In the genomic region with DNA sequence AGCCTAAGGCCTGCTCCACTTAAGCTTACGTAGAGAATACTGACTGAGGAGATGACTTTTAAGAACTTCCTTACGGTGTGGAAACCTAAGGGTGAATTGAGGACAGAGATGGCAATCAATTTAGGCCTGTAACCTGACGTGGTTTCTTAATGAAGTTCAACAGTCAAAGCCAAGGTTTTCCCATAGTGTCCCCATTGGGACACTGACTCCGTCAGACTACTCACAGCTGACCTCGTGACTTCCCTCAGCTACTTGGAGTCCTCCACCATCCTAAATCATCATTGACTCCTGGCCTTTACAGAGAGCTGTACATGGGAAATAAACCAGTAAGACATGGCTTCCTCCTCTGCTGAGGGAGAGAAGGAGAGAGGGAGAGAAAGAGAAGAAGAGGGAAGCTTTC, we compare ENCODE assay signal across 31 mouse cellular contexts. TPM values are rescaled to one million over a fixed set of nuclear protein-coding genes. Genes with fewer than 3 reads are reported as not detected.
A peak's percentile ranks its signal among the peaks of the same experiment; 100 is the strongest.
DNase-seq lines count a peak whose midpoint lies in the region; ATAC-seq and TF ChIP-seq lines count a peak whose summit lies in the region.
"Had no signal": no experiment of that assay in that cellular context is flagged by ENCODE, and none has a peak within 500 bp of the region (broad histone marks: within the 10 kb centered on the region; RNA-seq: fewer than 3 reads in every experiment).

No protein-coding gene starts in this region.

- no peak overlapping the region for H3K4me2 ChIP-seq in liver, embryonic 12.5 days
- H3K4me2 ChIP-seq: embryonic facial prominence, embryonic 13.5 days; forebrain, embryonic 15.5 days; heart, embryonic 13.5 days; hindbrain, embryonic 14.5 days; kidney, embryonic 15.5 days; limb, embryonic 15.5 days; liver, embryonic 15.5 days; lung, embryonic 14.5 days; neural tube, embryonic 15.5 days had no signal

- H3K4me3 ChIP-seq in heart, adult 2 months, result no peak overlapping the region
- H3K4me3 ChIP-seq in liver, adult 2 months (ENCODE audit: insufficient read depth, low read depth, low read length), result no peak overlapping the region
- H3K4me3 ChIP-seq in liver, embryonic 12.5 days, result no peak overlapping the region
- H3K4me3 ChIP-seq: embryonic facial prominence, embryonic 13.5 days; forebrain, embryonic 10.5 days; forebrain, embryonic 15.5 days; heart, embryonic 13.5 days; kidney, embryonic 15.5 days; limb, embryonic 15.5 days; liver, embryonic 15.5 days; neural tube, embryonic 15.5 days had no signal

- TF ChIP-seq CTCF in heart, adult 2 months (IDR thresholded peaks at IDR 0.05), result no peak
- TF ChIP-seq CTCF in liver, adult 2 months (IDR thresholded peaks at IDR 0.05; ENCODE audit: low read depth, low read length), result no peak

- TF ChIP-seq POLR2A in heart, adult 2 months (IDR thresholded peaks at IDR 0.05; ENCODE audit: insufficient read depth, low read depth, low read length), result no peak
- no peak for TF ChIP-seq POLR2A in liver, adult 2 months (IDR thresholded peaks at IDR 0.05; ENCODE audit: extremely low read depth, insufficient read depth, low read length)

- intact Hi-C loops in heart, adult 2 months (cut with DNase I), result no loop called here

- H3K27me3 ChIP-seq in heart, adult 2 months (ENCODE audit: control insufficient read depth, insufficient read depth, low read length), result no peaks in the 10 kb centered on the region
- H3K27me3 ChIP-seq in liver, adult 2 months (ENCODE audit: control insufficient read depth, insufficient read depth, low read length), result no peaks in the 10 kb centered on the region
- no peaks in the 10 kb centered on the region for H3K27me3 ChIP-seq in liver, embryonic 12.5 days (replicated peaks)
- H3K27me3 ChIP-seq: embryonic facial prominence, embryonic 13.5 days; forebrain, embryonic 15.5 days; heart, embryonic 13.5 days; kidney, embryonic 15.5 days; limb, embryonic 15.5 days; liver, embryonic 15.5 days; neural tube, embryonic 15.5 days had no signal

- no peak for ATAC-seq in liver, embryonic 12.5 days
- ATAC-seq: forebrain, embryonic 15.5 days had no signal

- peaks cover 6% of the 10 kb centered on the region for H3K36me3 ChIP-seq in heart, adult 2 months (ENCODE audit: control insufficient read depth, insufficient read depth, low read length)
- peaks cover 17% of the 10 kb centered on the region for H3K36me3 ChIP-seq in liver, adult 2 months (ENCODE audit: control insufficient read depth, insufficient read depth, low read length)
- H3K36me3 ChIP-seq in liver, embryonic 12.5 days, result peaks cover 5% of the 10 kb centered on the region; the same call in 1 of the 2 replicates

- H3K79me2 ChIP-seq in heart, adult 2 months (replicated peaks; ENCODE audit: control insufficient read depth, insufficient read depth, low read length), result 0 out of 2 replicates have a peak, but pooled peaks cover 1% of the 10 kb centered on the region
- H3K79me2 ChIP-seq in liver, adult 2 months (ENCODE audit: control insufficient read depth, insufficient read depth, low read length), result peaks cover 45% of the 10 kb centered on the region

- peak; percentile 38 for DNase-seq in adrenal gland, postnatal 10 days
- no peak for DNase-seq in adrenal gland, postnatal 4 days (ENCODE audit: low spot score in 2 of 2)
- DNase-seq in heart, adult 11 months, result peak; percentile 82
- no peak for DNase-seq in heart, adult 2 months
- peak; percentile 58 for DNase-seq in liver, adult 2 months (ENCODE audit: extremely low read depth, low read depth, low spot score)
- DNase-seq in spleen, adult 12 weeks (ENCODE audit: low spot score), result no peak
- DNase-seq: cerebellum, adult 18-20 months; cerebellum, postnatal 10 days; gastrocnemius, postnatal 10 days; heart, postnatal 10 days; layer of hippocampus, postnatal 36 days; left cerebral cortex, postnatal 4 days; lung, embryonic 14.5 days; lung, postnatal 14 days; midbrain, embryonic 14.5 days; retina, postnatal 1 day; right cerebral cortex, postnatal 14 days; thymus, adult 18-20 months; thymus, postnatal 25 days had no signal

- WGBS in heart, adult 2 months, result 77% methylated on average over 5 of the region's 5 CpGs
- 33% methylated on average over 5 of the region's 5 CpGs for WGBS in liver, adult 2 months
- WGBS in liver, embryonic 12.5 days (ENCODE audit: insufficient replicate concordance), result 79% methylated on average over 5 of the region's 5 CpGs

- H3K4me1 ChIP-seq in heart, adult 2 months (ENCODE audit: control insufficient read depth, insufficient read depth, low read length), result peaks cover 13% of the 10 kb centered on the region
- peaks cover 26% of the 10 kb centered on the region for H3K4me1 ChIP-seq in liver, adult 2 months (ENCODE audit: control insufficient read depth, insufficient read depth, low read length)
- H3K4me1 ChIP-seq in liver, embryonic 12.5 days, result peaks cover 16% of the 10 kb centered on the region
- H3K4me1 ChIP-seq: forebrain, embryonic 10.5 days; forebrain, embryonic 15.5 days; neural tube, embryonic 15.5 days had no signal

- no peaks in the 10 kb centered on the region for H3K9me3 ChIP-seq in liver, embryonic 12.5 days (replicated peaks)
- H3K9me3 ChIP-seq: embryonic facial prominence, embryonic 13.5 days; forebrain, embryonic 10.5 days; forebrain, embryonic 15.5 days; G1E; heart, embryonic 13.5 days; kidney, embryonic 15.5 days; limb, embryonic 15.5 days; liver, embryonic 15.5 days; neural tube, embryonic 15.5 days had no signal

- H3K27ac ChIP-seq in heart, adult 2 months, result no peak overlapping the region
- H3K27ac ChIP-seq in liver, adult 2 months (replicated peaks; ENCODE audit: insufficient read depth, low read depth, low read length), result peak overlapping the region; percentile 41; the same call in 1 of the 2 replicates
- H3K27ac ChIP-seq in liver, embryonic 12.5 days, result no peak overlapping the region
- H3K27ac ChIP-seq: embryonic facial prominence, embryonic 13.5 days; forebrain, embryonic 10.5 days; forebrain, embryonic 15.5 days; heart, embryonic 13.5 days; hindbrain, embryonic 14.5 days; kidney, embryonic 15.5 days; limb, embryonic 15.5 days; liver, embryonic 15.5 days; neural tube, embryonic 15.5 days; stomach, postnatal 0 days had no signal

- no peak for TF ChIP-seq EP300 in heart, adult 2 months (IDR thresholded peaks at IDR 0.05; ENCODE audit: insufficient read depth, low read depth, low read length)

- no peak overlapping the region for H3K9ac ChIP-seq in heart, adult 2 months (ENCODE audit: low read depth, low read length)
- H3K9ac ChIP-seq in liver, adult 2 months (ENCODE audit: low read depth, low read length), result no peak overlapping the region
- H3K9ac ChIP-seq in liver, embryonic 12.5 days, result no peak overlapping the region
- H3K9ac ChIP-seq: embryonic facial prominence, embryonic 13.5 days; forebrain, embryonic 15.5 days; heart, embryonic 13.5 days; hindbrain, embryonic 14.5 days; kidney, embryonic 15.5 days; limb, embryonic 15.5 days; liver, embryonic 15.5 days; lung, embryonic 14.5 days; neural tube, embryonic 15.5 days had no signal

RNA-seq across cellular contexts. Expression of gene Nup54, which starts 30.5 kb away (rescaled TPM):
- total RNA-seq in adrenal gland, postnatal 10 days (2021), result 10 to 100 TPM; 30.3 to 34.0 TPM
- total RNA-seq in adrenal gland, postnatal 4 days (2021), result 10 to 100 TPM; 48.8 to 53.0 TPM
- total RNA-seq in heart, adult 2 months (2021), result 10 to 100 TPM; 14.5 to 20.9 TPM
- 11.1 and 19.9 TPM in 2 replicates for polyA plus RNA-seq in heart, adult 2 months (2012; rRNA removed)
- 20.0 and 21.9 TPM in 2 replicates for total RNA-seq in liver, adult 2 months (2014; rRNA removed)
- polyA plus RNA-seq in liver, adult 2 months (2012; rRNA removed), result 13.4 and 13.7 TPM in 2 replicates
- polyA plus RNA-seq in liver, embryonic 12.5 days (2016; fragmentation: Nextera tagmentation; extraction: Ambion mirVana), result 49.0 and 49.2 TPM in 2 replicates

RNA-seq across cellular contexts. Expression of gene Scarb2, which starts 41.1 kb away (rescaled TPM):
- total RNA-seq in adrenal gland, postnatal 10 days (2021), result 10 to 100 TPM; 79.6 to 80.6 TPM
- 10 to 100 TPM; 75.9 to 87.0 TPM for total RNA-seq in adrenal gland, postnatal 4 days (2021)
- total RNA-seq in heart, adult 2 months (2021), result 10 to 100 TPM; 76.7 to 85.9 TPM
- 38.5 and 74.6 TPM in 2 replicates for polyA plus RNA-seq in heart, adult 2 months (2012; rRNA removed)
- 112 and 122 TPM in 2 replicates for total RNA-seq in liver, adult 2 months (2014; rRNA removed)
- 28.5 and 32.4 TPM in 2 replicates for polyA plus RNA-seq in liver, adult 2 months (2012; rRNA removed)
- 4.2 and 4.3 TPM in 2 replicates for polyA plus RNA-seq in liver, embryonic 12.5 days (2016; fragmentation: Nextera tagmentation; extraction: Ambion mirVana)

Comparison
In these comparisons a context has a peak if more than half of its experiments do, and no peak if none do; other contexts are left out.
1. DNase-seq: peak in adrenal gland, postnatal 10 days (single experiment), heart, adult 11 months (single experiment) and liver, adult 2 months (single experiment); none in adrenal gland, postnatal 4 days (0 of 2), heart, adult 2 months (0 of 2) and spleen, adult 12 weeks (single experiment).